Mouse (Mus musculus): Measurements from ENCODE around the gene Snx9.

The Snx9 gene

DNA sequence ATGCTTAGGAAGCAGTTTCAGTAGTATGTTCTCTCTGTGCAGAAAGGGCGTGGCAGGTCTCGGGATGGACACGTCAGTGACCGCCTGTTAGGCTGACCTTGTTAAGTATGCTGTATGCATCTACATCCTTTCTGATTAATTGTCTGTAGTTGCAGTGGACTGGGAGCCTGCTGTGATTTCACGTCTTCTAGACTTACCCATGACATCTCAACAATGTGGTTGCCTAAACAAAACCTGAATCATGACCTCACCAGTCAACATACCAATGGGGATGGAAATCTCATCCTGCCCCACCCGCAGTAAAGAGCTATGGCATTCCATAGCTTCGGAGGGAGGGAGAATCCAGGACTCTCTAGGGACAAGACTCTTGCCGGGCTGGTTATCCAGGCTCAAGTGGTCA lies 5.0 kb downstream of the Snx9 start:
- DNase-seq: no peak

GRCm38 (mm10) chr17:5848706-5849415 lies 7.7 kb downstream of the Snx9 start:
- peak in 1 of 2 experiments; percentile 40 for DNase-seq

GRCm38 (mm10) chr17:5849421-5849910 lies 8.3 kb downstream of the Snx9 start:
- peak; percentile 87 to 90 for DNase-seq

- no peak for DNase-seq
Measured at GRCm38 (mm10) chr17:5850031-5850430, 8.9 kb downstream of the Snx9 start.

DNA sequence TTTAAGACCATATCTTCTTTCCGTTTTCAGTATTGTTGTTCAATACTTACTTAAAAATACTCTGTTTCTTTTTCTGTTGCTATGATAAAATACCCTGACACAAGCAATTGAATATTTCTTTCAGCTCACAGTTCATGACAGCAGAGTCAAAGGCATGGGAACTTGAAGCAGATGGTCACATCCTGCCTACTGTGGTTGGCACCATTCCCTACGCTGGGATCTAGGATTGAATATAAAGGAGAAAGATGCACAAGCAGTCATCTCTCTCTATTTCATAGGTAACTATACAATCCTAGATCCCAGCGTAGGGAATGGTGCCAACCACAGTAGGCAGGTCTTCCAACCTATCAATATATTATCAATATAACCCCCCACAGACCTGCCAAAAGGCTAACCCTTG lies 9.3 kb downstream of the Snx9 start:
- DNase-seq: no peak

DNA sequence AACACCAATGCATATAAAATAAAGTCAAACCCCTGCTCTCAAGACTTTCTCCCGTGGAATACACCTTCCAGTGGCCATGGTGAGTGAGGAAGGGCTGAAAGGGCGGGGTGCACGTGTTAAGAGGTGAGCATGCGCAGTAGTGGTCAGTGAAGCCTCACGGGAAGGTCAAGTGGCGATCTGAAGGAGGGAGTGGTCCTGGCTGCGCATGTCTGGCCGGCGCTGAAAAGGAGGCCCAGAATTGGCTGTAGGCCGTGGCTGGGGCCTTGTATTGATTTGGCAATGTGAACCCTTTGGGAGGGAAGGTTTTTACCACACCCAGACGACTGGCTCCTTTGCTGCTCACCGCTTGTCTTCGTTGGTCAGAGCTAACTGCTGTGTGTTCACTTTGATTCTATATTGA lies 12.8 kb downstream of the Snx9 start:
- DNase-seq: no peak

DNA sequence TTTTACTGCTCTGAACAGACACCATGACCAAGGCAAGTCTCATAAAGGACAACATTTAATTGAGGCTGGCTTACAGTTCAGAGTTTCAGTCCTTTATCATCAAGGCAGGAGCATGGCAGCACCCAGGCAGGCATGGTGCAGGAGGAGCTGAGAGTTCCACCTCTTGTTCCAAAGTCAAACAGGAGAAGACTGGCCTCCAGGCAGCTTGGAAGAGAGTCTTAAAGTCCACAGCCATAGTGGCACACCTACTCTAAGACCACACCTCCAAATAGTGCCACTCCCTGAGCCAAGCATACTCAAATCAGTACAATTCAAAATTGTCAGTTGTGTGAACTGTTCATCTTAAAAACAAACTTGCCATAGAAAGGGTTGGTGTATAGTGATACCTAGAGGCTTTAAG lies 14.4 kb downstream of the Snx9 start:
- DNase-seq: no peak

DNA sequence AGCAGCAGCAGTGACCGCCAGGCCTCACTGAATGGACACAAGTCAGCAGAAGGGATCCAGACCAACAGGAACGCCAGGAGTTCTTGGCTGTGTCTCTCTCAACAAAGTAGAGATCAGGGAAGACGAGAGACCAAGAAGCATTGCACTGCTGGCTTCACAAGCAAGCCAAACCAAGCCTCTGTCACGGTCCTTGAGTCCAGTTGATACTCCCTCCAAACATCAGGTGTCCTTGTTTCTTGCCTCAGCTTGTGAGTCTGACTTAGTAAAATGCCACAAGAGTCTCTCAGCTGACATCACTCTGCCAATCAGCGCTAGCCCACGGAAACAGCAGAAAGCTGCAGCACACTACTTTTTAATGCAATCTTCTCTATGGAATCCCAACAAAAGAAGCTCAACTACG lies 15.3 kb downstream of the Snx9 start:
- no peak for DNase-seq

DNA sequence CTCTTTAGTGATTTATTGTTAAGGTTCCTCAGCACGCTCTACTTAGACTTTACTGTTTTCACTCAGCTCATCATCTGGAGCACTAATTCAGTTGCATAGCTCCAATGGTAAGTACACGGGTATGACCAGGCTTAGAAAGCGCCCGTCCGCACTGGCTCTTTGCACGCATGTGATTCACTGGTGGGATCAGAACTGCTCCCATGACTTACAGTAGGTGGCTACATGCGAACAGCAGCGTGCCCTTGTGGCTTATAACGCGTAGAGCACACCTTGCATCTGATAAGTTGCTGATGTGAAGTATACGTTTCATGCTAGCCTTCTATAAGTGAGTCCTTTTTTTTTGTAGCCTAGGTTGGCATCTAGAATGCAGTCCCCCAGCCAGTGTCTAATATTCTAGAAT lies 16.1 kb downstream of the Snx9 start:
- no peak for DNase-seq

DNA sequence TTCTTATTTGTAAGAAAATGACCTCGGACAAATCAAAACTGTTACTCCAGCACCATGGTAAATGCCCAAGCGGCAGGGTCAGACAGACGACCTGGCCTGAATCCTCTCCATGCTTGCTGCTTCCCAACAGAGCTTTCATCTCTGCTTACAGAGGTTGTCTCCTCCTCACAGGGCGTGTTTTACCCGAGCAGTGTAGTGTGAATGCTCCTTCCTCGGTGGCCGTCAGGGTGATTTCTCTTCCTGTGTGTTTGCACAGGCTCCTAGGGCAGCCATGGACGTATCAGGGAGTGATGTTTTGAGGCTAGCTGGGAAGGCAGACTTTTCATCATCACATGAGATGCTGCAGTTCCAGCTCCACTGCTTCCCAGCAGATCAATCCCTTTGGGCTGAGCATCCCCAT lies 17.1 kb downstream of the Snx9 start:
- no peak for DNase-seq

- no peak for DNase-seq
Measured at GRCm38 (mm10) chr17:5862285-5862684, 21.2 kb downstream of the Snx9 start.

DNA sequence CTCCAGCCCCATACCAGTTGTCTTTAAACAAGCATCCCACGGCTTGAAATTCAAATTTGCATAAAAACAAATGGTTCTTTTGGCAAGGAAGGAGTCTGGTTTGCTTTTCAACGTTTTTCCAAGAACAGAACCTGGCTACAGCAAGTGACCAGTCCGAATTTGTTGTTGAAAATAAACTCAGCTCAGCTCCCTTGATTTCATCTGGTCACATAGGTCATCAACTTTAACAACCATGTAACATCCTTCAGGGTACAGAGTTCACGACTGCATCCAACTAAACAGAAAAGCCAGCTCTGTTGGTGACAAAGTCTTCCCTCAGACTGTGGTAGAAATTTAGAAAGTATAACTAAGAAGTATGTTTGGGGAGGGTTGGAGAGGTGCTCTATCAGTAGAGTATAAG lies 21.7 kb downstream of the Snx9 start:
- no peak for DNase-seq

DNA sequence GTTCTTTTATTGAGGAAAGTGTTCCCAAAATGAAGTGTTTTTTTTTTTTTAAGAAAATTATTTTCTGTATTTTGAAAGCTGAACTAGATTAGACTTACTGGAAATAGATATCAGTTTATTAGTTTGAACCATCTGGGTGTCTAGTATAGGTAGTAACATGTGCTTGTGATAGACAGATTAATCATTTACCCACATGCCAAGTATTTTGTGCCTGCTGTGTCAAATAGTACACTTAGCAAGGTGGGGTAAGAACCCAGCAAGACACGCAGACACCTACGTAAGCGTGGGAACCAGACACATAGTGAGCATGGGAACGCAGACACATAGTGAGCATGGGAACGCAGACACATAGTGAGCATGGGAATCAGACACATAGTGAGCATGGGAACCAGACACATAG lies 22.6 kb downstream of the Snx9 start:
- DNase-seq: no peak

GRCm38 (mm10) chr17:5867456-5867855 lies 26.3 kb downstream of the Snx9 start:
- no peak for DNase-seq

DNA sequence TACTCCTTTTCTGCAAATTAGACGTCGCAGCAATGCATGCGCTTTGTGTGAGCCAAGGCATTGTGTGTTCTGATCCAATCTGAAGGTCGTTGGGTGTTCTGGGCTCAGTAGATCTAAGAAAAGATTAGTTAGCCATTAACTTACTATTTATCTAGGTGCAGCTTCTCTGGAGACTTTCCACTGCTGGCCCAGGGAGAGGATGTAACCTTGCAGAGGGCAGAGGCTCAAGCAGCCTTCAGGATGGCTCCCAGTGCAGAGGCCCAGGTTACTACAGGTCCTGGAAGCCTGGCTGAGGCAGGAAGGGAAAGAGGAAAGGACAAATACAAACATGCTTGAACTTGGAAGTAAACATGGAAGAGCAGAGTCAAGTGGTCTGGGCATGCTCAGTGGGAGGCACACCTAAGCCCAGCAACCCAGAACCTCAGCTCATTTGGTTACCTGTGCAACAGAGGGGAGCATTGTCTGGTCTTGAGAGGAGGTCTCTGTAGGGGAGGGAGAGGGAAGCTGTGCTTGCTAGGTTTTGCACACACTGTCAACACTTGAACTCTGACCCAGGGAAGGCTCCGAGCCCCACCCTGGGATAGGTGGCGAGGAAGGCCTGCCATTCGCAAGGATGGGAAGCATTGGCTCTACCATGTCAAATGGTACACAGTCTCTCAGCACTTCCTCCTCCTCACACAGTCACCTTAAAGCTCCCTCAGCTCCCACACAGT lies 27.3 kb downstream of the Snx9 start:
- DNase-seq: peak; percentile 70 to 78

DNA sequence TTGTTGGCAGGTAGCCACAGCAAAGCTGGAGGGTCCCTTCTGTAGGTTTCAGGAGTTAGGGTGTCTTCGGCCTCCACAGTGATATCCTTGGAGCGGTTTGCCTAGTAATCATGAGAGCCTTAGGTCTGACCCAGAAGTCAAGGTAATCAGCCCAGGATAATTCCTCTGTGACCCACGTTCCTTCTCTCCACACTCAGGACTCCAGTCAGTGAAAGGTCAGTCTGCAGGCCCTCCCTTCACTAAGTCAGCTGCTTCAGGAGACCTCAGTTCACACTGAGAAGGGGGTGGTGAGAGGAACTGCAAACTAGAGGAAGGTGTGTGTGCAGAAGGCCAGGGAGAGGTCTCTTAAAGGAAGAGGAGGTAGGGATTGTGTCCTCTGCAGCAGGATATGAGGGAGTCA lies 28.3 kb downstream of the Snx9 start:
- DNase-seq: peak in 1 of 2 experiments; percentile 59

- DNase-seq: no peak
Measured at GRCm38 (mm10) chr17:5870002-5870401, 28.9 kb downstream of the Snx9 start.

- no peak for DNase-seq
Measured at GRCm38 (mm10) chr17:5870696-5871095, 29.6 kb downstream of the Snx9 start.

- DNase-seq: peak; percentile 64 to 70
Measured at GRCm38 (mm10) chr17:5872506-5872905, 31.4 kb downstream of the Snx9 start.

GRCm38 (mm10) chr17:5874565-5874964 lies 33.4 kb downstream of the Snx9 start:
- DNase-seq: no peak

DNA sequence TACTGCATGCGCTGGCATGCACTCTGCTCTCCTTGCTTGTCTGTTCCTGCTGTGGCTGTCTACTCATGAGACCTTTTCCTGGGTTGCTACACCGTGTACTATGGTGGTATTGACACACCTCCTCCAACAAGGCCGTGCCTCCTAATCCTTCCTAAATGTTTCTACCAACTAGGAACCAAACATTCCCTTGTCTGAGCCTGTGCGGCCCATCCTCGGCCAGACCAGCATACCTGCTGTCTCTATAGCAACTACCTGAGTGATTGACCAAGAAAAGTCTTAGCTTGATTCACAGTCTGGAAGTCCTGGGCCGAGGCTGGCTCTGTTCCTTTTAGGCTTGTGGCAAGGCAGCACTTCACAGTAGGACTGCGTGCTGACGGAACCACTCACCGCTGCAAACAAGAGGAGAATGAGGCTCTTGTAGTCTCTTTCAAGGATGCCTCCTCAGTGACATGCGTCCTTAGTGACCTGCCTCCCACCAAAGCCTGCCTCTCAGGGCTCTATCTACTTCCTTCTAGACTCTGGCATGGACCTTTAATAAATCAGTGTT lies 36.6 kb downstream of the Snx9 start:
- DNase-seq: no peak

DNA sequence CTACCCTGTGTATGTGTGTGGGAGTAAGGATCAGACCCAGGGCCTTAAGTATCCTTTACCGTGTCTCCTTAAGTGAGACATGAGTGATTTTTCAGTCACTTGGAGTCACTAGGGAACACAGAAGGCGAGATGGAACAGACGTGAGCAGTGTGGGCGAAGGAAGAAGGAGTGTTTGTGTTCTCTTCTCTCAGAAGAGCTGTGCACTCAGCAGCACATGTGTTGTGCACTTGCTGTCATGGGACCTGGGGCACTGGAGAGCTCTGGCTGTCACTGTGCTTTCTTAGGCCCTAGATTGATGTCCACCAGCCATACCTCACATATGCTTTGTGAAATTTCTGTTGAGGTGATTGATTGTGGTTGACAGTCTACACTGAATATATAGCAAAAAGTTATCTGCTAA lies 37.7 kb downstream of the Snx9 start:
- no peak for DNase-seq

GRCm38 (mm10) chr17:5885474-5885873 lies 44.3 kb downstream of the Snx9 start:
- DNase-seq: peak; percentile 80

DNA sequence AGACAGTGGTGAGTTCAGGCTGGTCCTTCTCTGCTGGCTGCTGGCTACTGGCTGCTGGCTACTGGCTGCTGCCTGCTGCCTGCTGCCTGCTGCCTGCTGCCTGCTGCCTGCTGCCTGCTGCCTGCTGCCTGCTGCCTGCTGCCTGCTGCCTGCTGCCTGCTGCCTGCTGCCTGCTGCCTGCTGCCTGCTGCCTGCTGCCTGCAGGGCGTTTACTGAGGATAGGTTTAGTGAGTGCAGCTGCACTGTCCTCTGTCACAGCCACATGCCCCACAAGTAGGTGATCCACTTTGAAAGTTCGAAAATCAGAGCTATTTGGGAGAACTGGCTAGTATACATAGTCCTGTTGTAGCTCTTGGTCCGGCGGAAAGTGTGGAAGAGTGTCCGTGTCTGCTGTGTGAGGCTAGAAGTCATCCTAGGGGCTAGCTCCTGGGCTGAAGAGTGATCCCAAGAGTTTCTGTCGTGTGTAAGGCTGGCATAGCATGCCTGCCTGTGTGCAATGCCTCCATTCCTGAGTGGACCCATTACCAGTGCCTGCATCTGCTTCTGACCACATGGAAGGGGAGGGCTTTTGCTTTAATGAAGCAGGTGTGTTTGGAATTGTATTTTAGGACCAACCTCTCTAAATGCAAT lies 45.2 kb downstream of the Snx9 start:
- DNase-seq: no peak

All from kidney, adult 8-10 months (tissue).